Comparison of ENCODE assay signal across 33 mouse cellular contexts in the genomic region with DNA sequence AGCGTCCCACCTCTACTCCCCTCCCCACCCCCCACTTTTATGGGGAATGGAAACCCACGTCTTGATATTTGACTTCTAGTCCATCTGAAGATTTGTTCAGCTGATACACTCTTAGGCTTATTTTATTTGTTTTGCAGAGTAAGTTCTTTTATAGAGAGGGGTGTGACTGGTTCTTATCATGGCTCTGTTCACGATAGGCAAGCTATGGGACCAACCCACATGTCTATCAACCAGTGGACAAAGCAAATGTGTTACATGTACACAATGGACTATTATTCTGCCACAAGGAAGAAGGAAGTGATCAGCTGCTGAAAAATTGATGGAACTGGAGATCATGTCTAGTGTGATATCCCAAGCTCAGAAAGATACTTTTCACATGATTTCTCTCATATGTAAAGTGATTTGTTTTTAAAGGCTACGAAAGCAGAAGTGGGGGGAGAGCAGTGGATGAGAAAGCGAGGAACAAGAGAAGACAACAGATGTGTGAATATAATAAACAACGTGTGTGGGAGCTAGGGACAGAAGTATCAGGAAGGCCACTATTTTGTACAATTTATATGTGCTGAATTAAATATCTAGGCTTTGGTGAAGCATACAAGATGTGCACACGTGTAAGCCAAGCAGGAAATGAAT. TPM values are rescaled to one million over a fixed set of nuclear protein-coding genes. Genes with fewer than 3 reads are reported as not detected.
A peak's percentile ranks its signal among the peaks of the same experiment; 100 is the strongest.
DNase-seq lines count a peak whose midpoint lies in the region; ATAC-seq lines count a peak whose summit lies in the region.
"Had no signal": no experiment of that assay in that cellular context is flagged by ENCODE, and none has a peak within 500 bp of the region (broad histone marks: within the 10 kb centered on the region; RNA-seq: fewer than 3 reads in every experiment).

No protein-coding gene starts in this region.

- H3K27me3 ChIP-seq in intestine, embryonic 15.5 days (replicated peaks), result no peaks in the 10 kb centered on the region
- no peaks in the 10 kb centered on the region for H3K27me3 ChIP-seq in stomach, embryonic 16.5 days (ENCODE audit: control insufficient read depth, insufficient read depth, low read length)
- H3K27me3 ChIP-seq in heart, embryonic 10.5 days (ENCODE audit: insufficient read depth, poor library complexity, severe bottlenecking), result no peaks in the 10 kb centered on the region
- H3K27me3 ChIP-seq: embryonic facial prominence, embryonic 13.5 days; forebrain, embryonic 15.5 days; heart, embryonic 13.5 days; hindbrain, embryonic 15.5 days; kidney, embryonic 15.5 days; limb, embryonic 13.5 days; midbrain, embryonic 12.5 days; neural tube, embryonic 12.5 days had no signal

- no peak overlapping the region for H3K27ac ChIP-seq in intestine, embryonic 15.5 days
- peak overlapping the region; percentile 49 for H3K27ac ChIP-seq in stomach, embryonic 16.5 days (ENCODE audit: low read length)
- H3K27ac ChIP-seq in heart, embryonic 10.5 days, result no peak overlapping the region
- H3K27ac ChIP-seq: embryonic facial prominence, embryonic 13.5 days; forebrain, embryonic 10.5 days; forebrain, embryonic 15.5 days; heart, embryonic 13.5 days; hindbrain, embryonic 10.5 days; hindbrain, embryonic 15.5 days; kidney, embryonic 15.5 days; layer of hippocampus, adult 2 months; left cerebral cortex, adult 2 months; limb, embryonic 13.5 days; midbrain, embryonic 12.5 days; neural tube, embryonic 12.5 days had no signal

- WGBS in intestine, embryonic 15.5 days, result 57% methylated on average over 7 of the region's 7 CpGs
- 58% methylated on average over 7 of the region's 7 CpGs for WGBS in stomach, embryonic 16.5 days
- 75% methylated on average over 7 of the region's 7 CpGs for WGBS in heart, embryonic 10.5 days

- peak; percentile 89 for ATAC-seq in intestine, embryonic 15.5 days
- peak; percentile 80 for ATAC-seq in megakaryocyte-erythroid progenitor cell, adult 5-6 weeks (replicated peaks; ENCODE audit: low FRiP score, low TSS enrichment, poor library complexity, severe bottlenecking)
- ATAC-seq in stomach, embryonic 16.5 days (ENCODE audit: insufficient read depth, low FRiP score), result peak; percentile 83; the same call in 1 of the 2 replicates
- ATAC-seq: forebrain, embryonic 15.5 days; inflammation-experienced regulatory T-cells, adult 6 months; lung, postnatal 0 days had no signal

- DNase-seq in A20 (ENCODE audit: low read depth, low spot score), result peak; percentile 86
- DNase-seq in lung, postnatal 10 days, result no peak
- DNase-seq in heart, embryonic 10.5 days (ENCODE audit: low spot score), result no peak
- DNase-seq in urinary bladder, postnatal 14 days (ENCODE audit: low spot score), result no peak
- DNase-seq: adrenal gland, postnatal 25 days; cerebellum, adult 18-20 months; cerebellum, postnatal 10 days; gastrocnemius, postnatal 25 days; heart, adult 18-20 months; heart, postnatal 10 days; kidney, postnatal 25 days; right cerebral cortex, postnatal 14 days; thymus, adult 18-20 months; thymus, postnatal 25 days had no signal

- no peaks in the 10 kb centered on the region for H3K9me3 ChIP-seq in intestine, embryonic 15.5 days
- no peaks in the 10 kb centered on the region for H3K9me3 ChIP-seq in stomach, embryonic 16.5 days (replicated peaks; ENCODE audit: control insufficient read depth, low read length)
- H3K9me3 ChIP-seq in heart, embryonic 10.5 days, result no peaks in the 10 kb centered on the region
- H3K9me3 ChIP-seq: embryonic facial prominence, embryonic 13.5 days; forebrain, embryonic 10.5 days; forebrain, embryonic 15.5 days; heart, embryonic 13.5 days; hindbrain, embryonic 10.5 days; hindbrain, embryonic 15.5 days; kidney, embryonic 15.5 days; limb, embryonic 13.5 days; midbrain, embryonic 12.5 days; neural tube, embryonic 12.5 days had no signal

- no peak overlapping the region for H3K4me2 ChIP-seq in intestine, embryonic 15.5 days (replicated peaks)
- H3K4me2 ChIP-seq in stomach, embryonic 16.5 days (ENCODE audit: low read depth, low read length), result no peak overlapping the region
- H3K4me2 ChIP-seq: embryonic facial prominence, embryonic 13.5 days; forebrain, embryonic 15.5 days; heart, embryonic 13.5 days; hindbrain, embryonic 15.5 days; kidney, embryonic 15.5 days; limb, embryonic 13.5 days; liver, embryonic 11.5 days; midbrain, embryonic 12.5 days; neural tube, embryonic 12.5 days had no signal

- no peak overlapping the region for H3K4me3 ChIP-seq in intestine, embryonic 15.5 days (replicated peaks)
- no peak overlapping the region for H3K4me3 ChIP-seq in stomach, embryonic 16.5 days (replicated peaks; ENCODE audit: low read length)
- no peak overlapping the region for H3K4me3 ChIP-seq in heart, embryonic 10.5 days
- H3K4me3 ChIP-seq: embryonic facial prominence, embryonic 13.5 days; forebrain, embryonic 10.5 days; forebrain, embryonic 15.5 days; heart, embryonic 13.5 days; hindbrain, embryonic 10.5 days; hindbrain, embryonic 15.5 days; kidney, embryonic 15.5 days; layer of hippocampus, adult 2 months; left cerebral cortex, adult 2 months; limb, embryonic 13.5 days; midbrain, embryonic 12.5 days; myocyte; neural tube, embryonic 12.5 days had no signal

- H3K36me3 ChIP-seq in intestine, embryonic 15.5 days, result no peaks in the 10 kb centered on the region
- H3K36me3 ChIP-seq in stomach, embryonic 16.5 days (ENCODE audit: control insufficient read depth, insufficient read depth, low read length), result no peaks in the 10 kb centered on the region
- H3K36me3 ChIP-seq in heart, embryonic 10.5 days, result no peaks in the 10 kb centered on the region
- H3K36me3 ChIP-seq: embryonic facial prominence, embryonic 13.5 days; forebrain, embryonic 10.5 days; forebrain, embryonic 15.5 days; heart, embryonic 13.5 days; hindbrain, embryonic 10.5 days; hindbrain, embryonic 15.5 days; kidney, embryonic 15.5 days; limb, embryonic 13.5 days; midbrain, embryonic 12.5 days; neural tube, embryonic 12.5 days had no signal

- H3K9ac ChIP-seq in intestine, embryonic 15.5 days, result no peak overlapping the region
- H3K9ac ChIP-seq in stomach, embryonic 16.5 days (ENCODE audit: low read length), result no peak overlapping the region
- H3K9ac ChIP-seq: embryonic facial prominence, embryonic 13.5 days; forebrain, embryonic 15.5 days; heart, embryonic 13.5 days; hindbrain, embryonic 15.5 days; kidney, embryonic 15.5 days; limb, embryonic 13.5 days; midbrain, embryonic 12.5 days; neural tube, embryonic 12.5 days had no signal

- no peaks in the 10 kb centered on the region for H3K4me1 ChIP-seq in intestine, embryonic 15.5 days (replicated peaks)
- peaks cover 5% of the 10 kb centered on the region; the same call in 1 of the 2 replicates for H3K4me1 ChIP-seq in stomach, embryonic 16.5 days (ENCODE audit: control insufficient read depth, insufficient read depth, low read length)
- no peaks in the 10 kb centered on the region for H3K4me1 ChIP-seq in heart, embryonic 10.5 days
- H3K4me1 ChIP-seq: embryonic facial prominence, embryonic 13.5 days; forebrain, embryonic 10.5 days; forebrain, embryonic 15.5 days; heart, embryonic 13.5 days; hindbrain, embryonic 10.5 days; hindbrain, embryonic 15.5 days; kidney, embryonic 15.5 days; limb, embryonic 13.5 days; midbrain, embryonic 12.5 days; neural tube, embryonic 12.5 days had no signal

RNA-seq across cellular contexts. Expression of a gene that starts 14.7 kb away (rescaled TPM):
- 19.7 and 20.1 TPM in 2 replicates for polyA plus RNA-seq in intestine, embryonic 15.5 days (2015; fragmentation: Nextera tagmentation; extraction: Ambion mirVana)
- total RNA-seq in megakaryocyte-erythroid progenitor cell, adult 5-6 weeks (2014; fragmentation: Nextera tagmentation), result 27.1 and 29.8 TPM in 2 replicates
- 32.0 and 35.3 TPM in 2 replicates for total RNA-seq in megakaryocyte-erythroid progenitor cell, adult 5-6 weeks (2017)
- polyA plus RNA-seq in stomach, embryonic 16.5 days (2015; fragmentation: Nextera tagmentation; extraction: Ambion mirVana), result 13.7 and 15.4 TPM in 2 replicates
- 18.8 and 21.2 TPM in 2 replicates for polyA plus RNA-seq in heart, embryonic 10.5 days (2016; fragmentation: Nextera tagmentation; extraction: Ambion mirVana)
